Mouse (Mus musculus): ENCODE results near the gene Prr5. TPM values are rescaled to one million over a fixed set of nuclear protein-coding genes. Genes with fewer than 3 reads are reported as not detected.

Gene Prr5
- polyA plus RNA-seq, 1 experiment from 2014 or later = 43.7 TPM

GRCm38 (mm10) chr15:84662952-84663684, 6.3 kb upstream of the Prr5 start:
- DNase-seq (ENCODE audit: low spot score) (peak; percentile 91), ATAC-seq (replicated peaks; ENCODE audit: low FRiP score, low TSS enrichment, low read depth) (peak; percentile 89)
- no peaks in the 10 kb centered on the region for H3K9me3 ChIP-seq (ENCODE audit: control insufficient read depth, low read length)
- WGBS = under 1% methylated on average over 37 of the region's 56 CpGs
- H3K4me3 ChIP-seq (ENCODE audit: low read depth, low read length) = peak overlapping the region; percentile 49
- no peak overlapping the region for H3K27ac ChIP-seq (ENCODE audit: low read depth)
- H3K4me1 ChIP-seq (replicated peaks; ENCODE audit: control insufficient read depth, insufficient read depth, low read length) = 0 out of 2 replicates have a peak, but pooled peaks cover 12% of the 10 kb centered on the region
- no peaks in the 10 kb centered on the region for H3K27me3 ChIP-seq (replicated peaks; ENCODE audit: control insufficient read depth, insufficient read depth, low read length)
- H3K36me3 ChIP-seq (ENCODE audit: control insufficient read depth, insufficient read depth, low read length) = no peaks in the 10 kb centered on the region
- peak overlapping the region; percentile 47 for H3K9ac ChIP-seq (ENCODE audit: low read length)
- peak overlapping the region; percentile 79 for H3K4me2 ChIP-seq (ENCODE audit: low read length)

- WGBS = 57% methylated on average over 10 of the region's 10 CpGs
- H3K9ac ChIP-seq (ENCODE audit: low read length) = no peak overlapping the region; the same call in 1 of the 2 replicates
- peak; percentile 9; the same call in 1 of the 2 replicates for ATAC-seq (replicated peaks; ENCODE audit: low FRiP score, low TSS enrichment, low read depth)
Measured at GRCm38 (mm10) chr15:84663685-84664060, 5.7 kb upstream of the Prr5 start.

GRCm38 (mm10) chr15:84664542-84665460, 4.6 kb upstream of the Prr5 start:
- Histone ChIP-seq H3K9ac (ENCODE audit: low read length) (no peak overlapping the region), H3K9me3 (ENCODE audit: control insufficient read depth, low read length) (no peaks in the 10 kb centered on the region), H3K27me3 (replicated peaks; ENCODE audit: control insufficient read depth, insufficient read depth, low read length) (no peaks in the 10 kb centered on the region), H3K4me1 (replicated peaks; ENCODE audit: control insufficient read depth, insufficient read depth, low read length) (0 out of 2 replicates have a peak, but pooled peaks cover 12% of the 10 kb centered on the region), H3K27ac (ENCODE audit: low read depth) (no peak overlapping the region), H3K4me3 (ENCODE audit: low read depth, low read length) (no peak overlapping the region), H3K4me2 (ENCODE audit: low read length) (no peak overlapping the region), H3K36me3 (ENCODE audit: control insufficient read depth, insufficient read depth, low read length) (no peaks in the 10 kb centered on the region)
- DNase-seq (ENCODE audit: low spot score) (no peak), ATAC-seq (replicated peaks; ENCODE audit: low FRiP score, low TSS enrichment, low read depth) (no peak)
- WGBS = 44% methylated on average over 16 of the region's 16 CpGs

More at GRCm38 (mm10) chr15:84663685-84664060, 5.7 kb upstream of the Prr5 start:
- H3K4me2 ChIP-seq (ENCODE audit: low read length) = peak overlapping the region; percentile 79
- H3K27ac ChIP-seq (ENCODE audit: low read depth) = no peak overlapping the region
- H3K27me3 ChIP-seq (replicated peaks; ENCODE audit: control insufficient read depth, insufficient read depth, low read length) = no peaks in the 10 kb centered on the region
- H3K4me1 ChIP-seq (replicated peaks; ENCODE audit: control insufficient read depth, insufficient read depth, low read length) = 0 out of 2 replicates have a peak, but pooled peaks cover 12% of the 10 kb centered on the region
- peak overlapping the region; percentile 49 for H3K4me3 ChIP-seq (ENCODE audit: low read depth, low read length)
- H3K9me3 ChIP-seq (ENCODE audit: control insufficient read depth, low read length) = no peaks in the 10 kb centered on the region
- DNase-seq (ENCODE audit: low spot score) = no peak
- H3K36me3 ChIP-seq (ENCODE audit: control insufficient read depth, insufficient read depth, low read length) = no peaks in the 10 kb centered on the region

- no peak overlapping the region for H3K9ac ChIP-seq (ENCODE audit: low read length)
- no peak overlapping the region for H3K27ac ChIP-seq (ENCODE audit: low read depth)
- H3K4me1 ChIP-seq (replicated peaks; ENCODE audit: control insufficient read depth, insufficient read depth, low read length) = peaks cover 12% of the 10 kb centered on the region; the same call in 1 of the 2 replicates
- no peak overlapping the region for H3K4me2 ChIP-seq (ENCODE audit: low read length)
- DNase-seq (ENCODE audit: low spot score) (no peak), ATAC-seq (replicated peaks; ENCODE audit: low FRiP score, low TSS enrichment, low read depth) (no peak)
- no peaks in the 10 kb centered on the region for H3K9me3 ChIP-seq (ENCODE audit: control insufficient read depth, low read length)
- WGBS = 63% methylated on average over 9 of the region's 9 CpGs
- H3K36me3 ChIP-seq (ENCODE audit: control insufficient read depth, insufficient read depth, low read length) = no peaks in the 10 kb centered on the region
- no peaks in the 10 kb centered on the region for H3K27me3 ChIP-seq (replicated peaks; ENCODE audit: control insufficient read depth, insufficient read depth, low read length)
- H3K4me3 ChIP-seq (ENCODE audit: low read depth, low read length) = no peak overlapping the region
Measured at GRCm38 (mm10) chr15:84665662-84666061, 3.8 kb upstream of the Prr5 start.

GRCm38 (mm10) chr15:84666065-84666464, 3.4 kb upstream of the Prr5 start:
- DNase-seq (ENCODE audit: low spot score) (no peak), ATAC-seq (replicated peaks; ENCODE audit: low FRiP score, low TSS enrichment, low read depth) (no peak)
- H3K9ac ChIP-seq (ENCODE audit: low read length) = no peak overlapping the region
- no peaks in the 10 kb centered on the region for H3K36me3 ChIP-seq (ENCODE audit: control insufficient read depth, insufficient read depth, low read length)
- no peaks in the 10 kb centered on the region for H3K27me3 ChIP-seq (replicated peaks; ENCODE audit: control insufficient read depth, insufficient read depth, low read length)
- H3K4me3 ChIP-seq (ENCODE audit: low read depth, low read length) = no peak overlapping the region
- no peaks in the 10 kb centered on the region for H3K9me3 ChIP-seq (ENCODE audit: control insufficient read depth, low read length)
- H3K4me1 ChIP-seq (replicated peaks; ENCODE audit: control insufficient read depth, insufficient read depth, low read length) = peaks cover 12% of the 10 kb centered on the region; the same call in 1 of the 2 replicates
- H3K27ac ChIP-seq (ENCODE audit: low read depth) = no peak overlapping the region
- WGBS = 68% methylated on average over 4 of the region's 4 CpGs
- H3K4me2 ChIP-seq (ENCODE audit: low read length) = no peak overlapping the region

GRCm38 (mm10) chr15:84667601-84668000, 1.8 kb upstream of the Prr5 start:
- ATAC-seq (replicated peaks; ENCODE audit: low FRiP score, low TSS enrichment, low read depth) = no peak
- H3K9ac ChIP-seq (ENCODE audit: low read length) = no peak overlapping the region
- H3K27ac ChIP-seq (ENCODE audit: low read depth) = no peak overlapping the region
- H3K4me2 ChIP-seq (ENCODE audit: low read length) = no peak overlapping the region
- no peak for DNase-seq (ENCODE audit: low spot score)
- H3K4me1 ChIP-seq (replicated peaks; ENCODE audit: control insufficient read depth, insufficient read depth, low read length) = peaks cover 10% of the 10 kb centered on the region; the same call in 1 of the 2 replicates
- no peaks in the 10 kb centered on the region for H3K36me3 ChIP-seq (ENCODE audit: control insufficient read depth, insufficient read depth, low read length)
- H3K9me3 ChIP-seq (ENCODE audit: control insufficient read depth, low read length) = no peaks in the 10 kb centered on the region
- 67% methylated on average over 6 of the region's 6 CpGs for WGBS
- no peaks in the 10 kb centered on the region for H3K27me3 ChIP-seq (replicated peaks; ENCODE audit: control insufficient read depth, insufficient read depth, low read length)
- H3K4me3 ChIP-seq (ENCODE audit: low read depth, low read length) = no peak overlapping the region

GRCm38 (mm10) chr15:84669771-84670656, 594 bp downstream of the Prr5 start:
- H3K36me3 ChIP-seq (ENCODE audit: control insufficient read depth, insufficient read depth, low read length) = no peaks in the 10 kb centered on the region
- DNase-seq (ENCODE audit: low spot score) = no peak
- ATAC-seq (replicated peaks; ENCODE audit: low FRiP score, low TSS enrichment, low read depth) = no peak
- 81% methylated on average over 23 of the region's 23 CpGs for WGBS
- H3K27ac ChIP-seq (ENCODE audit: low read depth) = no peak overlapping the region
- H3K4me1 ChIP-seq (replicated peaks; ENCODE audit: control insufficient read depth, insufficient read depth, low read length) = peaks cover 5% of the 10 kb centered on the region; the same call in 1 of the 2 replicates
- H3K4me3 ChIP-seq (ENCODE audit: low read depth, low read length) = no peak overlapping the region
- H3K4me2 ChIP-seq (ENCODE audit: low read length) = no peak overlapping the region
- H3K9ac ChIP-seq (ENCODE audit: low read length) = no peak overlapping the region
- no peaks in the 10 kb centered on the region for H3K27me3 ChIP-seq (replicated peaks; ENCODE audit: control insufficient read depth, insufficient read depth, low read length)
- H3K9me3 ChIP-seq (ENCODE audit: control insufficient read depth, low read length) = no peaks in the 10 kb centered on the region

GRCm38 (mm10) chr15:84670657-84671055, 1.2 kb downstream of the Prr5 start:
- H3K27ac ChIP-seq (ENCODE audit: low read depth) = no peak overlapping the region
- peaks cover 5% of the 10 kb centered on the region; the same call in 1 of the 2 replicates for H3K4me1 ChIP-seq (replicated peaks; ENCODE audit: control insufficient read depth, insufficient read depth, low read length)
- H3K4me2 ChIP-seq (ENCODE audit: low read length) = no peak overlapping the region
- no peak overlapping the region for H3K4me3 ChIP-seq (ENCODE audit: low read depth, low read length)
- H3K9ac ChIP-seq (ENCODE audit: low read length) = no peak overlapping the region
- H3K9me3 ChIP-seq (ENCODE audit: control insufficient read depth, low read length) = no peaks in the 10 kb centered on the region
- DNase-seq (ENCODE audit: low spot score) (no peak), ATAC-seq (replicated peaks; ENCODE audit: low FRiP score, low TSS enrichment, low read depth) (no peak)
- no peaks in the 10 kb centered on the region for H3K36me3 ChIP-seq (ENCODE audit: control insufficient read depth, insufficient read depth, low read length)
- no peaks in the 10 kb centered on the region for H3K27me3 ChIP-seq (replicated peaks; ENCODE audit: control insufficient read depth, insufficient read depth, low read length)
- WGBS = 77% methylated on average over 4 of the region's 4 CpGs

All from intestine, embryonic 14.5 days (tissue).